24 mouse cellular contexts compared by ENCODE assay signal in genomic region chr12:26323783-26324364, GRCm38 (mm10).
A peak's percentile ranks its signal among the peaks of the same experiment; 100 is the strongest.
DNase-seq lines count a peak whose midpoint lies in the region; ATAC-seq and TF ChIP-seq lines count a peak whose summit lies in the region.
"Had no signal": no experiment of that assay in that cellular context is flagged by ENCODE, and none has a peak within 500 bp of the region (broad histone marks: within the 10 kb centered on the region; RNA-seq: fewer than 3 reads in every experiment).

No protein-coding gene starts in this region.

- no peak overlapping the region for H3K4me2 ChIP-seq in forebrain, embryonic 16.5 days (ENCODE audit: low read length)
- no peak overlapping the region for H3K4me2 ChIP-seq in forebrain, embryonic 11.5 days (ENCODE audit: low read depth, low read length, severe bottlenecking)
- no peak overlapping the region for H3K4me2 ChIP-seq in hindbrain, postnatal 0 days (ENCODE audit: low read depth, low read length)
- H3K4me2 ChIP-seq in midbrain, embryonic 14.5 days (ENCODE audit: low read length), result no peak overlapping the region
- H3K4me2 ChIP-seq: forebrain, embryonic 12.5 days; heart, embryonic 12.5 days; limb, embryonic 12.5 days; liver, embryonic 12.5 days; midbrain, embryonic 12.5 days had no signal

- no peak overlapping the region for H3K9ac ChIP-seq in forebrain, embryonic 16.5 days (replicated peaks; ENCODE audit: low read depth, low read length)
- no peak overlapping the region for H3K9ac ChIP-seq in forebrain, embryonic 11.5 days (ENCODE audit: low read length)
- H3K9ac ChIP-seq in hindbrain, postnatal 0 days (replicated peaks; ENCODE audit: low read length), result no peak overlapping the region
- no peak overlapping the region for H3K9ac ChIP-seq in midbrain, embryonic 14.5 days (replicated peaks; ENCODE audit: low read length)
- H3K9ac ChIP-seq: forebrain, embryonic 12.5 days; heart, embryonic 12.5 days; limb, embryonic 12.5 days; liver, embryonic 12.5 days; midbrain, embryonic 12.5 days had no signal

- H3K36me3 ChIP-seq in forebrain, embryonic 16.5 days (ENCODE audit: control insufficient read depth, insufficient read depth), result peaks cover 13% of the 10 kb centered on the region; the same call in 1 of the 2 replicates
- H3K36me3 ChIP-seq in forebrain, embryonic 11.5 days (ENCODE audit: control insufficient read depth, insufficient read depth, low read length), result peaks cover 7% of the 10 kb centered on the region
- H3K36me3 ChIP-seq in hindbrain, postnatal 0 days (ENCODE audit: insufficient read depth, low read length), result peaks cover 9% of the 10 kb centered on the region; the same call in 1 of the 2 replicates
- H3K36me3 ChIP-seq in hindbrain, embryonic 10.5 days, result peaks cover 91% of the 10 kb centered on the region
- H3K36me3 ChIP-seq in midbrain, embryonic 14.5 days (ENCODE audit: control insufficient read depth, insufficient read depth, low read length), result peaks cover 36% of the 10 kb centered on the region
- peaks cover 93% of the 10 kb centered on the region for H3K36me3 ChIP-seq in midbrain, embryonic 10.5 days
- H3K36me3 ChIP-seq: liver, embryonic 12.5 days had no signal

- 0 out of 2 replicates have a peak, but pooled peaks have one; percentile 28 for ATAC-seq in forebrain, embryonic 16.5 days
- no peak for ATAC-seq in forebrain, embryonic 11.5 days (replicated peaks; ENCODE audit: low FRiP score)
- peak; percentile 59; the same call in 1 of the 2 replicates for ATAC-seq in hindbrain, postnatal 0 days
- no peak for ATAC-seq in midbrain, embryonic 14.5 days (ENCODE audit: low FRiP score, low TSS enrichment)
- ATAC-seq: intestine, postnatal 0 days; liver, embryonic 12.5 days had no signal

- TF ChIP-seq CTCF in hindbrain, postnatal 0 days (IDR thresholded peaks at IDR 0.05; ENCODE audit: low read depth), result no peak

- H3K4me1 ChIP-seq in forebrain, embryonic 16.5 days (replicated peaks; ENCODE audit: control insufficient read depth, insufficient read depth, low read length), result no peaks in the 10 kb centered on the region
- H3K4me1 ChIP-seq in forebrain, embryonic 11.5 days (replicated peaks; ENCODE audit: control insufficient read depth, insufficient read depth, low read length), result no peaks in the 10 kb centered on the region
- no peaks in the 10 kb centered on the region; the same call in 1 of the 2 replicates for H3K4me1 ChIP-seq in hindbrain, postnatal 0 days (ENCODE audit: insufficient read depth, low read length)
- H3K4me1 ChIP-seq in hindbrain, embryonic 10.5 days (replicated peaks), result no peaks in the 10 kb centered on the region
- H3K4me1 ChIP-seq in midbrain, embryonic 14.5 days (ENCODE audit: control insufficient read depth, insufficient read depth, low read length), result no peaks in the 10 kb centered on the region
- no peaks in the 10 kb centered on the region; the same call in 1 of the 2 replicates for H3K4me1 ChIP-seq in midbrain, embryonic 10.5 days
- H3K4me1 ChIP-seq: forebrain, embryonic 12.5 days; limb, embryonic 12.5 days; liver, embryonic 12.5 days had no signal

- no peaks in the 10 kb centered on the region for H3K9me3 ChIP-seq in forebrain, embryonic 16.5 days (ENCODE audit: control insufficient read depth, low read length)
- H3K9me3 ChIP-seq in forebrain, embryonic 11.5 days (ENCODE audit: control insufficient read depth, low read length), result no peaks in the 10 kb centered on the region
- H3K9me3 ChIP-seq in hindbrain, postnatal 0 days (ENCODE audit: low read length), result no peaks in the 10 kb centered on the region
- no peaks in the 10 kb centered on the region for H3K9me3 ChIP-seq in hindbrain, embryonic 10.5 days
- H3K9me3 ChIP-seq in midbrain, embryonic 14.5 days (ENCODE audit: control insufficient read depth, low read length), result no peaks in the 10 kb centered on the region
- H3K9me3 ChIP-seq in midbrain, embryonic 10.5 days (replicated peaks), result no peaks in the 10 kb centered on the region
- H3K9me3 ChIP-seq: forebrain, embryonic 12.5 days; heart, embryonic 12.5 days; limb, embryonic 12.5 days; liver, embryonic 12.5 days; midbrain, embryonic 12.5 days had no signal

- H3K27ac ChIP-seq in forebrain, embryonic 16.5 days (ENCODE audit: low read length), result no peak overlapping the region
- no peak overlapping the region for H3K27ac ChIP-seq in forebrain, embryonic 11.5 days (ENCODE audit: low read depth, low read length)
- H3K27ac ChIP-seq in hindbrain, postnatal 0 days, result peak overlapping the region; percentile 17
- no peak overlapping the region for H3K27ac ChIP-seq in hindbrain, embryonic 10.5 days
- H3K27ac ChIP-seq in midbrain, embryonic 14.5 days (replicated peaks; ENCODE audit: low read depth, low read length), result peak overlapping the region; percentile 56; the same call in 1 of the 2 replicates
- H3K27ac ChIP-seq in midbrain, embryonic 10.5 days (replicated peaks), result no peak overlapping the region
- H3K27ac ChIP-seq: forebrain, embryonic 12.5 days; limb, embryonic 12.5 days; liver, embryonic 12.5 days; midbrain, embryonic 12.5 days had no signal

- WGBS in forebrain, embryonic 16.5 days, result 85% methylated on average over 5 of the region's 5 CpGs
- 88% methylated on average over 5 of the region's 5 CpGs for WGBS in forebrain, embryonic 11.5 days
- WGBS in hindbrain, postnatal 0 days, result 68% methylated on average over 5 of the region's 5 CpGs
- 91% methylated on average over 5 of the region's 5 CpGs for WGBS in hindbrain, embryonic 10.5 days
- WGBS in midbrain, embryonic 14.5 days, result 83% methylated on average over 5 of the region's 5 CpGs
- WGBS in midbrain, embryonic 10.5 days, result 90% methylated on average over 5 of the region's 5 CpGs

- DNase-seq in forebrain, embryonic 11.5 days (ENCODE audit: low spot score), result no peak
- peak; percentile 27 for DNase-seq in hindbrain, postnatal 0 days (ENCODE audit: low spot score)
- DNase-seq in hindbrain, embryonic 10.5 days (ENCODE audit: low spot score), result no peak
- peak; percentile 35 for DNase-seq in midbrain, embryonic 14.5 days
- no peak for DNase-seq in midbrain, embryonic 10.5 days (ENCODE audit: low spot score)
- no peak for DNase-seq in MN1 (ENCODE audit: low spot score)
- DNase-seq in ovary, postnatal 36 days (ENCODE audit: low spot score), result no peak
- DNase-seq: adrenal gland, postnatal 25 days; cerebellum, adult 11 months; cerebellum, postnatal 10 days; gastrocnemius, postnatal 25 days; heart, adult 18-20 months; heart, postnatal 10 days; kidney, postnatal 25 days; lung, adult 18-20 months; lung, postnatal 10 days; right cerebral cortex, postnatal 25 days had no signal

- H3K27me3 ChIP-seq in forebrain, embryonic 16.5 days (replicated peaks; ENCODE audit: control insufficient read depth, insufficient read depth, low read length), result no peaks in the 10 kb centered on the region
- no peaks in the 10 kb centered on the region for H3K27me3 ChIP-seq in forebrain, embryonic 11.5 days (ENCODE audit: control insufficient read depth, insufficient read depth, low read length)
- no peaks in the 10 kb centered on the region for H3K27me3 ChIP-seq in hindbrain, postnatal 0 days (ENCODE audit: insufficient read depth, low read length)
- no peaks in the 10 kb centered on the region for H3K27me3 ChIP-seq in hindbrain, embryonic 10.5 days (ENCODE audit: insufficient read depth, poor library complexity, severe bottlenecking)
- no peaks in the 10 kb centered on the region for H3K27me3 ChIP-seq in midbrain, embryonic 14.5 days (ENCODE audit: control insufficient read depth, insufficient read depth, low read length)
- no peaks in the 10 kb centered on the region for H3K27me3 ChIP-seq in midbrain, embryonic 10.5 days (ENCODE audit: low read depth, poor library complexity, severe bottlenecking)
- H3K27me3 ChIP-seq: forebrain, embryonic 12.5 days; heart, embryonic 12.5 days; limb, embryonic 12.5 days; liver, embryonic 12.5 days; midbrain, embryonic 12.5 days had no signal

- no peak overlapping the region for H3K4me3 ChIP-seq in forebrain, embryonic 16.5 days (replicated peaks; ENCODE audit: low read length)
- H3K4me3 ChIP-seq in forebrain, embryonic 11.5 days (ENCODE audit: low read depth, low read length), result no peak overlapping the region
- no peak overlapping the region for H3K4me3 ChIP-seq in hindbrain, postnatal 0 days (ENCODE audit: low read length)
- H3K4me3 ChIP-seq in hindbrain, embryonic 10.5 days, result no peak overlapping the region
- no peak overlapping the region for H3K4me3 ChIP-seq in midbrain, embryonic 14.5 days (replicated peaks; ENCODE audit: low read depth, low read length)
- H3K4me3 ChIP-seq in midbrain, embryonic 10.5 days, result no peak overlapping the region
- H3K4me3 ChIP-seq: forebrain, embryonic 12.5 days; heart, embryonic 12.5 days; limb, embryonic 12.5 days; liver, embryonic 12.5 days; midbrain, embryonic 12.5 days had no signal

Comparison
In these comparisons a context has a peak if more than half of its experiments do, and no peak if none do; other contexts are left out.
1. ATAC-seq: peak in forebrain, embryonic 16.5 days (single experiment) and hindbrain, postnatal 0 days (single experiment); none in forebrain, embryonic 11.5 days (single experiment) and midbrain, embryonic 14.5 days (single experiment).
2. H3K27ac ChIP-seq: peak in hindbrain, postnatal 0 days (single experiment) and midbrain, embryonic 14.5 days (single experiment); none in forebrain, embryonic 16.5 days (single experiment), forebrain, embryonic 11.5 days (single experiment), hindbrain, embryonic 10.5 days (single experiment) and midbrain, embryonic 10.5 days (single experiment).
3. DNase-seq: peak in hindbrain, postnatal 0 days (single experiment) and midbrain, embryonic 14.5 days (single experiment); none in forebrain, embryonic 11.5 days (single experiment), hindbrain, embryonic 10.5 days (single experiment), midbrain, embryonic 10.5 days (single experiment), MN1 (single experiment) and ovary, postnatal 36 days (single experiment).